8 mouse cellular contexts compared by ENCODE assay signal in genomic region chr1:45905107-45905821, GRCm38 (mm10). TPM values are rescaled to one million over a fixed set of nuclear protein-coding genes. Genes with fewer than 3 reads are reported as not detected.
DNase-seq lines count a peak whose midpoint lies in the region.

No protein-coding gene starts in this region.

- peaks cover 12% of the 10 kb centered on the region for H3K4me1 ChIP-seq in midbrain, embryonic 10.5 days

- no peak overlapping the region for H3K4me3 ChIP-seq in midbrain, embryonic 10.5 days

- intact Hi-C loops in heart, postnatal 36 days (cut with DNase I) = no loop called here

- 23% methylated on average over 5 of the region's 5 CpGs for WGBS in large intestine, adult 2 months
- WGBS in midbrain, embryonic 10.5 days = 19% methylated on average over 5 of the region's 5 CpGs

- peak; percentile 24 for DNase-seq in adrenal gland, adult 8-10 months
- peak; percentile 27 for DNase-seq in embryo, embryonic 11.5 days (ENCODE audit: low read depth, low spot score)
- peak; percentile 13 to 41 for DNase-seq in heart, postnatal 36 days
- peak; percentile 59 for DNase-seq in large intestine, adult 2 months (ENCODE audit: low read depth, low spot score)
- DNase-seq in midbrain, embryonic 10.5 days (ENCODE audit: low spot score) = peak; percentile 25
- DNase-seq in urinary bladder, postnatal 14 days (ENCODE audit: low spot score) = peak; percentile 61
- no peak for DNase-seq in left cerebral cortex, adult 18-20 months (ENCODE audit: low spot score in 2 of 2)
- DNase-seq in frontal cortex, adult 2 months (ENCODE audit: extremely low spot score in 1 of 2, low spot score in 1 of 2) = no peak

- H3K27me3 ChIP-seq in midbrain, embryonic 10.5 days (ENCODE audit: low read depth, poor library complexity, severe bottlenecking) = no peaks in the 10 kb centered on the region

- 0 out of 2 replicates have a peak overlapping the region, but pooled peaks have one; percentile 0 for H3K27ac ChIP-seq in midbrain, embryonic 10.5 days (replicated peaks)

- H3K9me3 ChIP-seq in midbrain, embryonic 10.5 days (replicated peaks) = no peaks in the 10 kb centered on the region

- H3K36me3 ChIP-seq in midbrain, embryonic 10.5 days = no peaks in the 10 kb centered on the region

RNA-seq across cellular contexts. Expression of gene Gm5269, which starts 15.2 kb away (rescaled TPM):
- total RNA-seq in adrenal gland, adult 8-10 months (2022) = not detected
- not detected for total RNA-seq in heart, postnatal 36 days (2021)
- not detected in 2 replicates for polyA plus RNA-seq in large intestine, adult 2 months (2012; rRNA removed)
- polyA plus RNA-seq in midbrain, embryonic 10.5 days (2016; fragmentation: Nextera tagmentation; extraction: Ambion mirVana) = not detected in 2 replicates
- total RNA-seq in left cerebral cortex, adult 18-20 months (2021) = not detected
- polyA plus RNA-seq in frontal cortex, adult 2 months (2012; rRNA removed) = not detected in 2 replicates

RNA-seq across cellular contexts. Expression of gene Slc40a1, which starts 21.1 kb away (rescaled TPM):
- 10 to 100 TPM; 11.2 to 26.8 (median 16.0) TPM for total RNA-seq in adrenal gland, adult 8-10 months (2022)
- 10 to 100 TPM; 23.1 to 24.1 TPM for total RNA-seq in heart, postnatal 36 days (2021)
- polyA plus RNA-seq in large intestine, adult 2 months (2012; rRNA removed) = 4.3 and 17.9 TPM in 2 replicates
- 9.0 and 17.2 TPM in 2 replicates for polyA plus RNA-seq in midbrain, embryonic 10.5 days (2016; fragmentation: Nextera tagmentation; extraction: Ambion mirVana)
- total RNA-seq in left cerebral cortex, adult 18-20 months (2021) = 1 to 10 TPM; 6.9 to 8.0 TPM
- 10.3 and 14.0 TPM in 2 replicates for polyA plus RNA-seq in frontal cortex, adult 2 months (2012; rRNA removed)

Comparison
In these comparisons a context has a peak if more than half of its experiments do, and no peak if none do; other contexts are left out.
1. DNase-seq: peak in adrenal gland, adult 8-10 months (single experiment), embryo, embryonic 11.5 days (single experiment), heart, postnatal 36 days (2 of 2), large intestine, adult 2 months (single experiment), midbrain, embryonic 10.5 days (single experiment) and urinary bladder, postnatal 14 days (single experiment); none in left cerebral cortex, adult 18-20 months (0 of 2) and frontal cortex, adult 2 months (0 of 2).